Mouse (Mus musculus) CH12.LX (cell line): Measurements from ENCODE around the gene Atp1a1. TPM values are rescaled to one million over a fixed set of nuclear protein-coding genes. Genes with fewer than 3 reads are reported as not detected.

ENCODE experiments used
- DNase-seq: peaks from one replicate; pipeline ENCODE4 v3.0.0-alpha.2; 2013; ENCODE audit errors: extremely low read depth
- H3K27ac ChIP-seq: 2 replicates; pipeline ENCODE4 v1.5.1; 2012; ENCODE audit warnings: low read depth, mild to moderate bottlenecking, control low read depth, moderate library complexity; ENCODE audit not compliant: insufficient read depth
- H3K27me3 ChIP-seq: replicated peaks from 2 replicates; pipeline ENCODE3; 2012; ENCODE audit warnings: inconsistent platforms
- H3K36me3 ChIP-seq, 2 experiments: replicated peaks in 1 of 2; 2 replicates each; pipeline versions ENCODE3 to v1.6.1; 2012; ENCODE audit warnings: inconsistent platforms in 1 of 2, low read length in 1 of 2, mild to moderate bottlenecking in 1 of 2, mixed read lengths in 1 of 2, moderate library complexity in 1 of 2; ENCODE audit not compliant: control insufficient read depth in 1 of 2, insufficient read depth in 1 of 2
- H3K4me1 ChIP-seq, 2 experiments: 2 replicates each; pipeline ENCODE4 v1.6.1; 2012; ENCODE audit warnings: inconsistent platforms in 1 of 2, moderate library complexity in 1 of 2; ENCODE audit not compliant: insufficient read depth in 2 of 2, control insufficient read depth in 1 of 2
- H3K4me2 ChIP-seq: 2 replicates; pipeline ENCODE4 v1.6.1; 2012; ENCODE audit warnings: low read depth, mild to moderate bottlenecking, control low read depth; ENCODE audit not compliant: poor library complexity, insufficient read depth, severe bottlenecking
- H3K4me3 ChIP-seq, 3 experiments: fragments of 150-350 bp in 1 of 3; sonication (generic) in 1 of 3; replicated peaks in 1 of 3; 2 replicates each; pipeline versions ENCODE3 to v1.5.1; 2011 to 2012; ENCODE audit warnings: low read depth in 2 of 3, low read length in 2 of 3, mild to moderate bottlenecking in 2 of 3, moderate library complexity in 2 of 3, control low read depth in 1 of 3, improper control_type of control experiment in 1 of 3, inconsistent platforms in 1 of 3, mixed read lengths in 1 of 3; ENCODE audit not compliant: poor library complexity in 1 of 3
- H3K79me2 ChIP-seq: replicated peaks from 2 replicates; pipeline ENCODE4 v1.6.1; 2012; ENCODE audit warnings: mild to moderate bottlenecking, moderate library complexity; ENCODE audit not compliant: control insufficient read depth, poor library complexity, insufficient read depth, severe bottlenecking; ENCODE audit errors: extremely low read depth
- H3K9ac ChIP-seq: 2 replicates; pipeline ENCODE4 v1.6.1; 2012; ENCODE audit warnings: low read depth, mild to moderate bottlenecking, control low read depth, moderate library complexity; ENCODE audit not compliant: insufficient read depth
- H3K9me3 ChIP-seq: replicated peaks from 2 replicates; pipeline ENCODE3; 2012; ENCODE audit warnings: low read length, inconsistent platforms, mixed read lengths
- CHD2 ChIP-seq: IDR thresholded peaks from 2 replicates; pipeline ENCODE4 v1.6.1; 2011; ENCODE audit warnings: low read length, improper control_type of control experiment
- E2F4 ChIP-seq: IDR thresholded peaks from 2 replicates; pipeline ENCODE4 v1.6.1; 2011; ENCODE audit warnings: low read depth, low read length, improper control_type of control experiment; ENCODE audit not compliant: insufficient replicate concordance
- ELF1 ChIP-seq: IDR thresholded peaks from 2 replicates; pipeline ENCODE4 v1.6.1; 2014; ENCODE audit warnings: low read depth, mild to moderate bottlenecking, inconsistent platforms, low read length, improper control_type of control experiment
- EP300 ChIP-seq: IDR thresholded peaks from 2 replicates; pipeline ENCODE4 v1.6.1; 2011; ENCODE audit warnings: low read length, improper control_type of control experiment
- IRF4 ChIP-seq: IDR thresholded peaks from 2 replicates; pipeline ENCODE4 v1.6.1; 2014; ENCODE audit warnings: low read depth, mild to moderate bottlenecking, inconsistent platforms, low read length, improper control_type of control experiment
- JUND ChIP-seq: conservative IDR thresholded peaks from 2 replicates; pipeline ENCODE4 v1.6.1; 2011; ENCODE audit warnings: low read depth, low read length, improper control_type of control experiment
- MAX ChIP-seq: IDR thresholded peaks from 2 replicates; pipeline ENCODE4 v1.6.1; 2011; ENCODE audit warnings: low read length, improper control_type of control experiment
- MAZ ChIP-seq: IDR thresholded peaks from 2 replicates; pipeline ENCODE4 v1.6.1; 2012; ENCODE audit warnings: low read depth, mild to moderate bottlenecking, inconsistent platforms, low read length, improper control_type of control experiment, moderate library complexity
- MXI1 ChIP-seq: IDR thresholded peaks from 2 replicates; pipeline ENCODE4 v1.6.1; 2011; ENCODE audit warnings: mild to moderate bottlenecking, low read depth, low read length, improper control_type of control experiment
- MYC ChIP-seq: IDR thresholded peaks from 2 replicates; pipeline ENCODE4 v1.6.1; 2011; ENCODE audit warnings: low read depth, mild to moderate bottlenecking, improper control_type of control experiment, low read length
- NRF1 ChIP-seq: IDR thresholded peaks from 2 replicates; pipeline ENCODE4 v1.6.1; 2014; ENCODE audit warnings: low read depth, mild to moderate bottlenecking, inconsistent platforms, low read length, improper control_type of control experiment, moderate library complexity
- POLR2A ChIP-seq: IDR thresholded peaks from 2 replicates; pipeline ENCODE4 v1.6.1; 2011; ENCODE audit warnings: low read depth, mild to moderate bottlenecking, improper control_type of control experiment, low read length
- SIN3A ChIP-seq: IDR thresholded peaks from 2 replicates; pipeline ENCODE4 v1.6.1; 2012; ENCODE audit warnings: low read length, improper control_type of control experiment, inconsistent platforms
- TBP ChIP-seq: conservative IDR thresholded peaks from 2 replicates; pipeline ENCODE4 v1.6.1; 2011; ENCODE audit warnings: low read depth, low read length, improper control_type of control experiment
- TCF12 ChIP-seq: IDR thresholded peaks from 2 replicates; pipeline ENCODE4 v1.6.1; 2014; ENCODE audit warnings: low read depth, mild to moderate bottlenecking, inconsistent platforms, low read length, improper control_type of control experiment
- UBTF ChIP-seq: IDR thresholded peaks from 2 replicates; pipeline ENCODE4 v1.6.1; 2012; ENCODE audit warnings: low read depth, mild to moderate bottlenecking, inconsistent platforms, low read length, improper control_type of control experiment, moderate library complexity
- USF1 ChIP-seq: IDR thresholded peaks from 2 replicates; pipeline ENCODE4 v1.6.1; 2014; ENCODE audit warnings: low read depth, mild to moderate bottlenecking, inconsistent platforms, low read length, improper control_type of control experiment
- ZC3H11A ChIP-seq: IDR thresholded peaks from 2 replicates; pipeline ENCODE4 v1.6.1; 2012; ENCODE audit warnings: low read depth, mild to moderate bottlenecking, inconsistent platforms, low read length, improper control_type of control experiment
- ZNF384 ChIP-seq: IDR thresholded peaks from 2 replicates; pipeline ENCODE4 v1.6.1; 2012; ENCODE audit warnings: low read depth, low read length, improper control_type of control experiment, inconsistent platforms
- dilution Hi-C: fragments of 300-500 bp; cut with MboI; formaldehyde crosslinking; loops from 2 replicates; pipeline ENCODE4 v1.14.3; 2020; ENCODE audit warnings: low sequenced_read_pairs; ENCODE audit not compliant: extremely low pct_unique_long_range_greater_than_20kb, extremely low pct_ligation_motif_present
- in situ Hi-C: fragments of 300-500 bp; cut with MboI; formaldehyde crosslinking; loops from 3 replicates; pipeline ENCODE4 v1.14.3; 2019; ENCODE audit warnings: low sequenced_read_pairs, low pct_ligation_motif_present, low pct_unique_long_range_greater_than_20kb, mixed read lengths
- polyA plus RNA-seq: library from polyadenylated mRNA; unstranded; fragments of >175 nt; gene quantifications from 2 replicates; pipeline ENCODE4 v1.2.1, GENCODE M21; 2012; ENCODE audit warnings: low read depth; ENCODE audit not compliant: insufficient read length
- total RNA-seq, 2 experiments: library from RNA; depleted of rRNA; stranded (reverse); fragments of 300-350 nt in 1 of 2; fragments of >200 nt in 1 of 2; gene quantifications; 2 replicates each; pipeline ENCODE4 v1.2.3; 2012 to 2014

Atp1a1 gene
- total and polyA plus RNA-seq, 3 experiments: 215 to 337 (median 219) TPM

DNA sequence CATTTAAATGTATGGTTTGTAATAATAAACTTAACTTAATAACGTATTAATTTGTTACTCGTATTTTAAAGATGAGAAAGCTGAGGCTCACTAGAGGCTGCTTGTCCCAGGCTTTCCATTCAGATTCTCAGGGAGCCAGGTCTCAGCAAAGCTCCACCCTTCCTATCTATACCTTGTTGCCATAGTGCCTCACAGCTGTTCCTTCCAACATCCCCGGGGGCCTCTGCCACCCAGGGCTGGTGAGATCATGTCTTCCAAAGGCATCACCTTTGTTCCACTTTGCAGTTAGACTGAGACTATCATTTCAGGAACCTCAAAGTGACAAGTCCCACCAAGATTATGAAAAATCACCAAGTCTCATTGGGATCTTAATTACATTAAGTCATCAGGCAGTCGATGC, 63.9 kb downstream of the Atp1a1 start:
- H3K27ac ChIP-seq: no peak overlapping the region
- no peaks in the 10 kb centered on the region for H3K4me1 ChIP-seq
- in situ Hi-C loops (no loop called here), dilution Hi-C loops (no loop called here)
- H3K9me3 ChIP-seq: no peaks in the 10 kb centered on the region
- DNase-seq: no peak
- no peaks in the 10 kb centered on the region for H3K79me2 ChIP-seq
- no peak for TF ChIP-seq E2F4
- no peak for TF ChIP-seq SIN3A
- no peak for TF ChIP-seq MXI1
- H3K36me3 ChIP-seq: no peaks in the 10 kb centered on the region
- H3K9ac ChIP-seq: no peak overlapping the region
- no peaks in the 10 kb centered on the region for H3K27me3 ChIP-seq
- H3K4me2 ChIP-seq: no peak overlapping the region
- no peak overlapping the region for H3K4me3 ChIP-seq

DNA sequence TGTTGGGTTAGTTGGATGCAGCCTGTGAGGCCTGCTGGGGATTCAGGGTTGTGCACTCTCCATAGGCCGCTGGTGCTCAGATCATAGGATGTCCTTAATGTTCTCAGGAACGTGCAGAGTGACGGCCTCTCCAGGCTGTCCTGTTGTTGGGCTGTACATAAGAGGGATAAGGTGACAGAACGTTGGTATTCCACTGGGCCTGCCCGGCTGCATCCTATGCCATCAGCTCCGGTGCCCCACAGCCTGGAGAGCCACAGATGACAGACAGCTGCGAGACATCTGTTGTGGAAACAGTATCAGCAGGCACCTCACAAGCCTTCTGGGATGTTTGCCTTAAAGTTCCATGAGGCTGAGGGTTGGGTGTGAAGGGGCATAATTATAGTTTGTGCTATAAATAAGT, 68.2 kb downstream of the Atp1a1 start:
- dilution Hi-C loops (no loop called here), in situ Hi-C loops (no loop called here)
- Histone ChIP-seq H3K27ac (no peak overlapping the region), H3K4me3 (no peak overlapping the region), H3K9me3 (no peaks in the 10 kb centered on the region), H3K4me2 (no peak overlapping the region), H3K27me3 (no peaks in the 10 kb centered on the region), H3K9ac (no peak overlapping the region), H3K36me3 (no peaks in the 10 kb centered on the region), H3K79me2 (no peaks in the 10 kb centered on the region), H3K4me1 (no peaks in the 10 kb centered on the region)
- TF ChIP-seq ZNF384: no peak
- no peak for TF ChIP-seq NRF1
- no peak for TF ChIP-seq EP300
- no peak for TF ChIP-seq UBTF
- TF ChIP-seq MXI1: no peak
- TF ChIP-seq ZC3H11A: no peak
- TF ChIP-seq USF1: no peak
- no peak for TF ChIP-seq MAZ
- no peak for TF ChIP-seq CHD2
- TF ChIP-seq JUND: no peak
- no peak for TF ChIP-seq IRF4
- no peak for TF ChIP-seq MYC
- no peak for TF ChIP-seq POLR2A
- TF ChIP-seq MAX: no peak
- no peak for TF ChIP-seq TBP
- TF ChIP-seq ELF1: no peak
- no peak for TF ChIP-seq TCF12
- no peak for DNase-seq
